Mouse (Mus musculus): ENCODE measurements around the gene Mettl14. TPM values are rescaled to one million over a fixed set of nuclear protein-coding genes. Genes with fewer than 3 reads are reported as not detected.

Mettl14 gene
- total and polyA plus RNA-seq, 3 experiments: 8.5 to 18.8 TPM; not detected in 1

GRCm38 (mm10) chr3:123351519-123351918 lies 34.4 kb downstream of the Mettl14 start:
- Histone ChIP-seq H3K27ac (ENCODE audit: control insufficient read depth, low read depth, low read length) (no peak overlapping the region), H3K79me2 (ENCODE audit: control insufficient read depth, insufficient read depth, low read length, poor library complexity) (no peaks in the 10 kb centered on the region), H3K27me3 (ENCODE audit: control insufficient read depth in 1 of 2, insufficient read depth in 2 of 2, low read length in 2 of 2) (no peaks in the 10 kb centered on the region), H3K9me3 (replicated peaks; ENCODE audit: insufficient read depth, low read length) (no peaks in the 10 kb centered on the region), H3K36me3 (ENCODE audit: control insufficient read depth in 1 of 2, insufficient read depth in 2 of 2, low read length in 2 of 2) (peaks cover 0 to 3% of the 10 kb centered on the region in 2 experiments; a peak in 1 of 4 replicates), H3K9ac (ENCODE audit: control insufficient read depth, low read depth, low read length, poor library complexity, severe bottlenecking) (no peak overlapping the region), H3K4me3 (ENCODE audit: control insufficient read depth in 1 of 2, insufficient read depth in 1 of 2, low read depth in 2 of 2, low read length in 2 of 2) (no peak overlapping the region), H3K4me1 (ENCODE audit: control insufficient read depth in 1 of 2, insufficient read depth in 2 of 2, low read length in 2 of 2) (no peaks in the 10 kb centered on the region)
- DNase-seq (ENCODE audit: low read depth, low spot score): no peak
- no peak for TF ChIP-seq JUND (IDR thresholded peaks at IDR 0.05; ENCODE audit: low read depth, low read length)
- TF ChIP-seq ZMIZ1 (IDR thresholded peaks at IDR 0.05; ENCODE audit: low read depth, low read length): no peak
- TF ChIP-seq CTCF (IDR thresholded peaks at IDR 0.05 in 2 of 3, conservative IDR thresholded peaks at IDR 0.05 in 1 of 3; ENCODE audit: control insufficient read depth in 1 of 3, insufficient read depth in 1 of 3, low read depth in 2 of 3, low read length in 3 of 3, poor library complexity in 1 of 3, severe bottlenecking in 1 of 3): no peak
- TF ChIP-seq POLR2AphosphoS2 (IDR thresholded peaks at IDR 0.05; ENCODE audit: low read length): no peak
- no peak for TF ChIP-seq TAL1 (IDR thresholded peaks at IDR 0.05; ENCODE audit: low read length)

GRCm38 (mm10) chr3:123350602-123351001 lies 35.3 kb downstream of the Mettl14 start:
- no peak overlapping the region for H3K27ac ChIP-seq (ENCODE audit: control insufficient read depth, low read depth, low read length)
- no peak for DNase-seq (ENCODE audit: low read depth, low spot score)
- no peaks in the 10 kb centered on the region for H3K4me1 ChIP-seq (ENCODE audit: control insufficient read depth in 1 of 2, insufficient read depth in 2 of 2, low read length in 2 of 2)
- no peak overlapping the region for H3K9ac ChIP-seq (ENCODE audit: control insufficient read depth, low read depth, low read length, poor library complexity, severe bottlenecking)
- no peak overlapping the region for H3K4me3 ChIP-seq (ENCODE audit: control insufficient read depth in 1 of 2, insufficient read depth in 1 of 2, low read depth in 2 of 2, low read length in 2 of 2)
- no peaks in the 10 kb centered on the region for H3K27me3 ChIP-seq (ENCODE audit: control insufficient read depth in 1 of 2, insufficient read depth in 2 of 2, low read length in 2 of 2)
- no peaks in the 10 kb centered on the region for H3K9me3 ChIP-seq (replicated peaks; ENCODE audit: insufficient read depth, low read length)
- peaks cover 0 to 3% of the 10 kb centered on the region in 2 experiments; a peak in 1 of 4 replicates for H3K36me3 ChIP-seq (ENCODE audit: control insufficient read depth in 1 of 2, insufficient read depth in 2 of 2, low read length in 2 of 2)
- no peaks in the 10 kb centered on the region for H3K79me2 ChIP-seq (ENCODE audit: control insufficient read depth, insufficient read depth, low read length, poor library complexity)
- TF ChIP-seq CTCF (IDR thresholded peaks at IDR 0.05 in 2 of 3, conservative IDR thresholded peaks at IDR 0.05 in 1 of 3; ENCODE audit: control insufficient read depth in 1 of 3, insufficient read depth in 1 of 3, low read depth in 2 of 3, low read length in 3 of 3, poor library complexity in 1 of 3, severe bottlenecking in 1 of 3): no peak
- TF ChIP-seq POLR2AphosphoS2 (IDR thresholded peaks at IDR 0.05; ENCODE audit: low read length): no peak
- no peak for TF ChIP-seq RCOR1 (IDR thresholded peaks at IDR 0.05; ENCODE audit: low read depth, low read length)
- no peak for TF ChIP-seq CHD1 (IDR thresholded peaks at IDR 0.05; ENCODE audit: low read depth, low read length)
- no peak for TF ChIP-seq MEF2A (IDR thresholded peaks at IDR 0.05; ENCODE audit: extremely low read depth, insufficient replicate concordance, low read depth, low read length, poor library complexity, severe bottlenecking)
- no peak for TF ChIP-seq MAZ (IDR thresholded peaks at IDR 0.05; ENCODE audit: low read depth, low read length)
- no peak for TF ChIP-seq ZNF384 (IDR thresholded peaks at IDR 0.05; ENCODE audit: low read depth, low read length)
- no peak for TF ChIP-seq MYC (IDR thresholded peaks at IDR 0.05; ENCODE audit: low read depth, low read length)
- TF ChIP-seq KAT2A (conservative IDR thresholded peaks at IDR 0.05; ENCODE audit: low read depth, low read length): no peak
- no peak for TF ChIP-seq GATA1 (IDR thresholded peaks at IDR 0.05; ENCODE audit: low read depth, low read length)
- no peak for TF ChIP-seq EP300 (IDR thresholded peaks at IDR 0.05; ENCODE audit: low read depth in 1 of 2, low read length in 2 of 2)
- no peak for TF ChIP-seq ZMIZ1 (IDR thresholded peaks at IDR 0.05; ENCODE audit: low read depth, low read length)
- TF ChIP-seq SIN3A (IDR thresholded peaks at IDR 0.05; ENCODE audit: low read length): no peak
- no peak for TF ChIP-seq MXI1 (IDR thresholded peaks at IDR 0.05; ENCODE audit: low read depth, low read length)
- no peak for TF ChIP-seq MAX (IDR thresholded peaks at IDR 0.05; ENCODE audit: low read length)
- TF ChIP-seq UBTF (IDR thresholded peaks at IDR 0.05; ENCODE audit: borderline replicate concordance, insufficient read depth, low read depth, low read length): no peak
- TF ChIP-seq NELFE (IDR thresholded peaks at IDR 0.05; ENCODE audit: low read depth, low read length): no peak

Data from MEL (cell line).